Mouse (Mus musculus) G1E (cell line): ENCODE measurements around the gene Ikzf4.

Source experiments
- CTCF ChIP-seq: IDR thresholded peaks from 2 replicates; pipeline ENCODE4 v1.5.1; 2012; ENCODE audit warnings: low read depth, low read length, inconsistent platforms, mixed read lengths
- GATA1 ChIP-seq: IDR thresholded peaks from 2 replicates; pipeline ENCODE4 v1.6.1; 2012; ENCODE audit warnings: borderline replicate concordance, low read length, inconsistent platforms, mixed read lengths
- GATA2 ChIP-seq: IDR thresholded peaks from 2 replicates; pipeline ENCODE4 v1.6.1; 2012; ENCODE audit warnings: low read depth, low read length, inconsistent platforms, borderline replicate concordance
- TAL1 ChIP-seq: conservative IDR thresholded peaks from 2 replicates; pipeline ENCODE4 v1.6.1; 2012; ENCODE audit warnings: low read depth, low read length, inconsistent platforms, mixed read lengths

- TF ChIP-seq GATA1: no peak
- TF ChIP-seq CTCF: no peak
- TF ChIP-seq GATA2: no peak
- TF ChIP-seq TAL1: no peak
Observed at GRCm38 (mm10) chr10:128631571-128631970, 14.2 kb downstream of the Ikzf4 start.
